Mouse (Mus musculus): ENCODE results near the gene Cst12. TPM values are rescaled to one million over a fixed set of nuclear protein-coding genes. Genes with fewer than 3 reads are reported as not detected.

The Cst12 gene
- polyA plus RNA-seq, 1 experiment: not detected

GRCm38 (mm10) chr2:148825986-148826385 is 36.8 kb downstream of the Cst12 start:
- no peaks in the 10 kb centered on the region for H3K27me3 ChIP-seq (ENCODE audit: control insufficient read depth, insufficient read depth, low read length)
- no peaks in the 10 kb centered on the region for H3K4me1 ChIP-seq (ENCODE audit: control insufficient read depth, insufficient read depth, insufficient read length)
- 74% methylated on average over 1 of the region's 1 CpGs for WGBS
- H3K27ac ChIP-seq (ENCODE audit: insufficient read depth, low read length): no peak overlapping the region
- no peak for TF ChIP-seq CTCF (IDR thresholded peaks at IDR 0.05; ENCODE audit: extremely low read depth, insufficient read depth, insufficient read length, insufficient replicate concordance)
- no peak for TF ChIP-seq POLR2A (IDR thresholded peaks at IDR 0.05; ENCODE audit: low read depth, low read length)
- H3K4me3 ChIP-seq (ENCODE audit: extremely low read depth, insufficient read depth, insufficient read length): no peak overlapping the region
- DNase-seq (ENCODE audit: low read depth in 1 of 2, low spot score in 2 of 2): no peak
- no peaks in the 10 kb centered on the region for H3K36me3 ChIP-seq (ENCODE audit: control insufficient read depth, insufficient read depth, low read length)

- DNase-seq (ENCODE audit: low read depth in 1 of 2, low spot score in 2 of 2): no peak
- H3K4me1 ChIP-seq (ENCODE audit: control insufficient read depth, insufficient read depth, insufficient read length): no peaks in the 10 kb centered on the region
- TF ChIP-seq CTCF (IDR thresholded peaks at IDR 0.05; ENCODE audit: extremely low read depth, insufficient read depth, insufficient read length, insufficient replicate concordance) (no peak), POLR2A (IDR thresholded peaks at IDR 0.05; ENCODE audit: low read depth, low read length) (no peak)
- no peak within 1 kb of the TSS for H3K27ac ChIP-seq (ENCODE audit: insufficient read depth, low read length)
- H3K27me3 ChIP-seq (ENCODE audit: control insufficient read depth, insufficient read depth, low read length): no peaks in the 10 kb centered on the region
- WGBS: 71% methylated on average over 4 of the region's 4 CpGs
- no peak within 1 kb of the TSS for H3K4me3 ChIP-seq (ENCODE audit: extremely low read depth, insufficient read depth, insufficient read length)
- no peaks in the 10 kb centered on the region for H3K36me3 ChIP-seq (ENCODE audit: control insufficient read depth, insufficient read depth, low read length)
These were observed 45.8 kb downstream of the Cst12 start, which contains the start of gene Cst9 for GRCm38 (mm10) chr2:148834912-148835311. Gene Cst9, plus strand, starts transcription at chr2:148835147.

GRCm38 (mm10) chr2:148838075-148838777 is 49.1 kb downstream of the Cst12 start:
- H3K36me3 ChIP-seq (ENCODE audit: control insufficient read depth, insufficient read depth, low read length): no peaks in the 10 kb centered on the region
- no peaks in the 10 kb centered on the region for H3K4me1 ChIP-seq (ENCODE audit: control insufficient read depth, insufficient read depth, insufficient read length)
- TF ChIP-seq POLR2A (IDR thresholded peaks at IDR 0.05; ENCODE audit: low read depth, low read length): no peak
- TF ChIP-seq CTCF (IDR thresholded peaks at IDR 0.05; ENCODE audit: extremely low read depth, insufficient read depth, insufficient read length, insufficient replicate concordance): no peak
- no peak for DNase-seq (ENCODE audit: low read depth in 1 of 2, low spot score in 2 of 2)
- no peak overlapping the region for H3K4me3 ChIP-seq (ENCODE audit: extremely low read depth, insufficient read depth, insufficient read length)
- H3K27me3 ChIP-seq (ENCODE audit: control insufficient read depth, insufficient read depth, low read length): no peaks in the 10 kb centered on the region
- H3K27ac ChIP-seq (ENCODE audit: insufficient read depth, low read length): no peak overlapping the region
- 84% methylated on average over 5 of the region's 5 CpGs for WGBS

- Histone ChIP-seq H3K27me3 (ENCODE audit: control insufficient read depth, insufficient read depth, low read length) (no peaks in the 10 kb centered on the region), H3K27ac (ENCODE audit: insufficient read depth, low read length) (no peak overlapping the region), H3K4me3 (ENCODE audit: extremely low read depth, insufficient read depth, insufficient read length) (no peak overlapping the region), H3K4me1 (ENCODE audit: control insufficient read depth, insufficient read depth, insufficient read length) (no peaks in the 10 kb centered on the region), H3K36me3 (ENCODE audit: control insufficient read depth, insufficient read depth, low read length) (no peaks in the 10 kb centered on the region)
- WGBS: 64% methylated on average over 2 of the region's 2 CpGs
- TF ChIP-seq CTCF (IDR thresholded peaks at IDR 0.05; ENCODE audit: extremely low read depth, insufficient read depth, insufficient read length, insufficient replicate concordance) (no peak), POLR2A (IDR thresholded peaks at IDR 0.05; ENCODE audit: low read depth, low read length) (no peak)
- DNase-seq (ENCODE audit: low read depth in 1 of 2, low spot score in 2 of 2): no peak
These were observed 50.1 kb downstream of the Cst12 start for GRCm38 (mm10) chr2:148839224-148839623.

Other genes with a start within 250 kb of the Cst12 start
- 16.4 and 17.7 TPM in 2 replicates for gene Nxt1, start 116.8 kb upstream of the Cst12 start, polyA plus RNA-seq (2012; rRNA removed)
- gene Gzf1, start 108.3 kb upstream of the Cst12 start, polyA plus RNA-seq (2012; rRNA removed): 2.6 and 2.9 TPM in 2 replicates
- 0.13 and 0.15 TPM in 2 replicates for gene Napb, start 56.9 kb upstream of the Cst12 start, polyA plus RNA-seq (2012; rRNA removed)
- gene Cstl1, start 39.0 kb upstream of the Cst12 start, polyA plus RNA-seq (2012; rRNA removed): not detected in 2 replicates
- gene Cst11, start 17.9 kb upstream of the Cst12 start, polyA plus RNA-seq (2012; rRNA removed): not detected in 2 replicates
- not detected in 2 replicates for gene 8030411F24Rik, start 7.4 kb upstream of the Cst12 start, polyA plus RNA-seq (2012; rRNA removed)
- not detected in 2 replicates for gene Cst8, start 9.4 kb downstream of the Cst12 start, polyA plus RNA-seq (2012; rRNA removed)
- not detected in 2 replicates for gene Cst13, start 30.7 kb downstream of the Cst12 start, polyA plus RNA-seq (2012; rRNA removed)
- gene Cst9, start 45.8 kb downstream of the Cst12 start, polyA plus RNA-seq (2012; rRNA removed): not detected in 2 replicates
- gene 9230104L09Rik, start 75.7 kb downstream of the Cst12 start, polyA plus RNA-seq (2012; rRNA removed): not detected in 2 replicates
- 742 and 822 TPM in 2 replicates for gene Cst3, start 86.3 kb downstream of the Cst12 start, polyA plus RNA-seq (2012; rRNA removed)
- not detected in 2 replicates for gene Gm1330, start 213.9 kb downstream of the Cst12 start, polyA plus RNA-seq (2012; rRNA removed)
- not detected in 2 replicates for gene Gm10750, start 227.9 kb downstream of the Cst12 start, polyA plus RNA-seq (2012; rRNA removed)